Mouse (Mus musculus): Measurements from ENCODE around the gene Pds5b. TPM values are rescaled to one million over a fixed set of nuclear protein-coding genes. Genes with fewer than 3 reads are reported as not detected.
"Not testable (repeated sequence)": the region's sequence is repeated elsewhere in the genome, so short reads cannot be mapped to it uniquely, and the experiment has no call there.

Pds5b gene
- polyA plus RNA-seq, 1 experiment from 2014 or later = 32.1 TPM

- Histone ChIP-seq H3K4me3 (ENCODE audit: low read length) (no peak overlapping the region), H3K27ac (ENCODE audit: low read length) (no peak overlapping the region), H3K27me3 (ENCODE audit: control insufficient read depth, insufficient read depth, low read depth, low read length) (no peaks in the 10 kb centered on the region), H3K4me1 (replicated peaks; ENCODE audit: control insufficient read depth, insufficient read depth, low read length) (no peaks in the 10 kb centered on the region), H3K9me3 (ENCODE audit: control insufficient read depth, low read length) (0 out of 2 replicates have a peak, but pooled peaks cover 2% of the 10 kb centered on the region), H3K9ac (ENCODE audit: low read length) (no peak overlapping the region), H3K4me2 (ENCODE audit: low read depth, low read length) (no peak overlapping the region), H3K36me3 (ENCODE audit: control insufficient read depth, insufficient read depth, low read length) (no peaks in the 10 kb centered on the region)
- 70% methylated on average over 3 of the region's 3 CpGs for WGBS
- ATAC-seq (ENCODE audit: low read depth) = no peak
Observed at GRCm38 (mm10) chr5:150823361-150823760, 149.8 kb downstream of the Pds5b start.

- Histone ChIP-seq H3K9me3 (ENCODE audit: control insufficient read depth, low read length) (no peaks in the 10 kb centered on the region), H3K4me2 (ENCODE audit: low read depth, low read length) (no peak overlapping the region), H3K4me1 (replicated peaks; ENCODE audit: control insufficient read depth, insufficient read depth, low read length) (no peaks in the 10 kb centered on the region; the same call in 1 of the 2 replicates), H3K27ac (ENCODE audit: low read length) (no peak overlapping the region), H3K27me3 (ENCODE audit: control insufficient read depth, insufficient read depth, low read depth, low read length) (no peaks in the 10 kb centered on the region), H3K9ac (ENCODE audit: low read length) (no peak overlapping the region), H3K36me3 (ENCODE audit: control insufficient read depth, insufficient read depth, low read length) (no peaks in the 10 kb centered on the region), H3K4me3 (ENCODE audit: low read length) (no peak overlapping the region)
- 60% methylated on average over 5 of the region's 5 CpGs for WGBS
- no peak for ATAC-seq (ENCODE audit: low read depth)
Observed at GRCm38 (mm10) chr5:150829499-150829898, 156.0 kb downstream of the Pds5b start.

GRCm38 (mm10) chr5:150830718-150831117 is 157.2 kb downstream of the Pds5b start:
- H3K27ac ChIP-seq (ENCODE audit: low read length) = no peak overlapping the region
- ATAC-seq (ENCODE audit: low read depth) = peak; percentile 61
- no peaks in the 10 kb centered on the region for H3K9me3 ChIP-seq (ENCODE audit: control insufficient read depth, low read length)
- no peaks in the 10 kb centered on the region; the same call in 1 of the 2 replicates for H3K4me1 ChIP-seq (replicated peaks; ENCODE audit: control insufficient read depth, insufficient read depth, low read length)
- WGBS = 42% methylated on average over 9 of the region's 9 CpGs
- no peaks in the 10 kb centered on the region for H3K27me3 ChIP-seq (ENCODE audit: control insufficient read depth, insufficient read depth, low read depth, low read length)
- H3K9ac ChIP-seq (ENCODE audit: low read length) = no peak overlapping the region
- H3K36me3 ChIP-seq (ENCODE audit: control insufficient read depth, insufficient read depth, low read length) = no peaks in the 10 kb centered on the region
- H3K4me2 ChIP-seq (ENCODE audit: low read depth, low read length) = no peak overlapping the region
- H3K4me3 ChIP-seq (ENCODE audit: low read length) = no peak overlapping the region

GRCm38 (mm10) chr5:150836782-150837181 is 163.2 kb downstream of the Pds5b start:
- Histone ChIP-seq H3K9ac (ENCODE audit: low read length) (no peak overlapping the region), H3K27ac (ENCODE audit: low read length) (no peak overlapping the region), H3K4me3 (ENCODE audit: low read length) (no peak overlapping the region), H3K4me2 (ENCODE audit: low read depth, low read length) (no peak overlapping the region), H3K4me1 (replicated peaks; ENCODE audit: control insufficient read depth, insufficient read depth, low read length) (peaks cover 12% of the 10 kb centered on the region), H3K27me3 (ENCODE audit: control insufficient read depth, insufficient read depth, low read depth, low read length) (no peaks in the 10 kb centered on the region), H3K9me3 (ENCODE audit: control insufficient read depth, low read length) (peaks cover 6% of the 10 kb centered on the region; the same call in 1 of the 2 replicates), H3K36me3 (ENCODE audit: control insufficient read depth, insufficient read depth, low read length) (no peaks in the 10 kb centered on the region)
- no peak for ATAC-seq (ENCODE audit: low read depth)
- WGBS = 93% methylated on average over 8 of the region's 8 CpGs

GRCm38 (mm10) chr5:150839688-150840541 is 166.4 kb downstream of the Pds5b start:
- H3K27ac ChIP-seq (ENCODE audit: low read length) = peak overlapping the region; percentile 89
- no peaks in the 10 kb centered on the region for H3K36me3 ChIP-seq (ENCODE audit: control insufficient read depth, insufficient read depth, low read length)
- peak; percentile 99 for ATAC-seq (ENCODE audit: low read depth)
- H3K27me3 ChIP-seq (ENCODE audit: control insufficient read depth, insufficient read depth, low read depth, low read length) = no peaks in the 10 kb centered on the region
- H3K4me2 ChIP-seq (ENCODE audit: low read depth, low read length) = peak overlapping the region; percentile 34
- peaks cover 6% of the 10 kb centered on the region; the same call in 1 of the 2 replicates for H3K9me3 ChIP-seq (ENCODE audit: control insufficient read depth, low read length)
- H3K4me1 ChIP-seq (replicated peaks; ENCODE audit: control insufficient read depth, insufficient read depth, low read length) = peaks cover 12% of the 10 kb centered on the region
- peak overlapping the region; percentile 23; the same call in 1 of the 2 replicates for H3K4me3 ChIP-seq (ENCODE audit: low read length)
- H3K9ac ChIP-seq (ENCODE audit: low read length) = no peak overlapping the region
- 28% methylated on average over 11 of the region's 11 CpGs for WGBS

- peaks cover 12% of the 10 kb centered on the region for H3K4me1 ChIP-seq (replicated peaks; ENCODE audit: control insufficient read depth, insufficient read depth, low read length)
- H3K27me3 ChIP-seq (ENCODE audit: control insufficient read depth, insufficient read depth, low read depth, low read length) = no peaks in the 10 kb centered on the region
- 32% methylated on average over 11 of the region's 11 CpGs for whole genome bisulfite sequencing
- peaks cover 6% of the 10 kb centered on the region; the same call in 1 of the 2 replicates for H3K9me3 ChIP-seq (ENCODE audit: control insufficient read depth, low read length)
- peak overlapping the region; percentile 89 for H3K27ac ChIP-seq (ENCODE audit: low read length)
- no peaks in the 10 kb centered on the region for H3K36me3 ChIP-seq (ENCODE audit: control insufficient read depth, insufficient read depth, low read length)
- ATAC-seq (ENCODE audit: low read depth) = peak; percentile 65
- no peak overlapping the region for H3K9ac ChIP-seq (ENCODE audit: low read length)
- H3K4me3 ChIP-seq (ENCODE audit: low read length) = no peak overlapping the region
- peak overlapping the region; percentile 34 for H3K4me2 ChIP-seq (ENCODE audit: low read depth, low read length)
Observed at GRCm38 (mm10) chr5:150840596-150840995, 167.1 kb downstream of the Pds5b start.

- Histone ChIP-seq H3K36me3 (ENCODE audit: control insufficient read depth, insufficient read depth, low read length) (no peaks in the 10 kb centered on the region), H3K27ac (ENCODE audit: low read length) (no peak overlapping the region), H3K4me1 (replicated peaks; ENCODE audit: control insufficient read depth, insufficient read depth, low read length) (no peaks in the 10 kb centered on the region), H3K9me3 (ENCODE audit: control insufficient read depth, low read length) (no peaks in the 10 kb centered on the region), H3K9ac (ENCODE audit: low read length) (no peak overlapping the region), H3K4me2 (ENCODE audit: low read depth, low read length) (no peak overlapping the region), H3K4me3 (ENCODE audit: low read length) (no peak overlapping the region), H3K27me3 (ENCODE audit: control insufficient read depth, insufficient read depth, low read depth, low read length) (no peaks in the 10 kb centered on the region)
- ATAC-seq (ENCODE audit: low read depth) = no peak
- 96% methylated on average over 6 of the region's 6 CpGs for WGBS
Observed at GRCm38 (mm10) chr5:150845961-150846360, 172.4 kb downstream of the Pds5b start.

- 37% methylated on average over 2 of the region's 2 CpGs for whole genome bisulfite sequencing
- no peaks in the 10 kb centered on the region for H3K27me3 ChIP-seq (ENCODE audit: control insufficient read depth, insufficient read depth, low read depth, low read length)
- 0 out of 2 replicates have a peak, but pooled peaks cover 3% of the 10 kb centered on the region for H3K4me1 ChIP-seq (replicated peaks; ENCODE audit: control insufficient read depth, insufficient read depth, low read length)
- no peak overlapping the region for H3K4me2 ChIP-seq (ENCODE audit: low read depth, low read length)
- H3K36me3 ChIP-seq (ENCODE audit: control insufficient read depth, insufficient read depth, low read length) = no peaks in the 10 kb centered on the region
- no peak for ATAC-seq (ENCODE audit: low read depth)
- no peaks in the 10 kb centered on the region for H3K9me3 ChIP-seq (ENCODE audit: control insufficient read depth, low read length)
- H3K9ac ChIP-seq (ENCODE audit: low read length) = no peak overlapping the region
- no peak overlapping the region for H3K4me3 ChIP-seq (ENCODE audit: low read length)
- H3K27ac ChIP-seq (ENCODE audit: low read length) = no peak overlapping the region
Observed at GRCm38 (mm10) chr5:150850821-150851220, 177.3 kb downstream of the Pds5b start.

GRCm38 (mm10) chr5:150852097-150852496 is 178.6 kb downstream of the Pds5b start:
- H3K9ac ChIP-seq (ENCODE audit: low read length); ATAC-seq (ENCODE audit: low read depth); H3K27me3 ChIP-seq (ENCODE audit: control insufficient read depth, insufficient read depth, low read depth, low read length); H3K4me3 ChIP-seq (ENCODE audit: low read length); H3K4me1 ChIP-seq (replicated peaks; ENCODE audit: control insufficient read depth, insufficient read depth, low read length); H3K4me2 ChIP-seq (ENCODE audit: low read depth, low read length); H3K36me3 ChIP-seq (ENCODE audit: control insufficient read depth, insufficient read depth, low read length); H3K27ac ChIP-seq (ENCODE audit: low read length); H3K9me3 ChIP-seq (ENCODE audit: control insufficient read depth, low read length): not testable (repeated sequence)
- WGBS = 52% methylated on average over 2 of the region's 2 CpGs

Measured in lung, embryonic 16.5 days (tissue).